Mouse (Mus musculus): ENCODE results near the gene Ctnnbip1. TPM values are rescaled to one million over a fixed set of nuclear protein-coding genes. Genes with fewer than 3 reads are reported as not detected.

Gene Ctnnbip1
- total and polyA plus RNA-seq, 2 experiments from 2014 or later = 31.8 to 53.6 TPM

- Histone ChIP-seq H3K4me2 (ENCODE audit: low read depth, low read length) (no peak overlapping the region), H3K27ac (ENCODE audit: low read depth) (no peak overlapping the region)
- ATAC-seq (ENCODE audit: insufficient read depth, low read depth) = no peak
These were observed 32.8 kb downstream of the Ctnnbip1 start for GRCm38 (mm10) chr4:149550866-149551265.

GRCm38 (mm10) chr4:149551696-149552095, 33.7 kb downstream of the Ctnnbip1 start:
- no peak overlapping the region for H3K4me2 ChIP-seq (ENCODE audit: low read depth, low read length)
- H3K36me3 ChIP-seq (replicated peaks; ENCODE audit: control insufficient read depth, insufficient read depth, low read length) = peaks cover 13% of the 10 kb centered on the region; the same call in 1 of the 2 replicates
- ATAC-seq (ENCODE audit: insufficient read depth, low read depth) (no peak), DNase-seq (ENCODE audit: low spot score) (no peak)
- H3K27ac ChIP-seq (ENCODE audit: low read depth) = no peak overlapping the region
- TF ChIP-seq EP300 (IDR thresholded peaks at IDR 0.05; ENCODE audit: low read depth) (no peak), CTCF (IDR thresholded peaks at IDR 0.05; ENCODE audit: low read depth) (no peak)
- WGBS = 75% methylated on average over 5 of the region's 5 CpGs
- no peak overlapping the region for H3K9ac ChIP-seq (replicated peaks; ENCODE audit: low read depth, low read length)
- no peaks in the 10 kb centered on the region for H3K4me1 ChIP-seq (ENCODE audit: control insufficient read depth, insufficient read depth)
- H3K9me3 ChIP-seq (replicated peaks; ENCODE audit: control insufficient read depth, low read length) = no peaks in the 10 kb centered on the region
- 0 out of 2 replicates have a peak, but pooled peaks cover 6% of the 10 kb centered on the region for H3K27me3 ChIP-seq (ENCODE audit: control insufficient read depth, insufficient read depth, low read length)
- H3K4me3 ChIP-seq (ENCODE audit: low read depth, low read length) = no peak overlapping the region

More at GRCm38 (mm10) chr4:149550866-149551265, 32.8 kb downstream of the Ctnnbip1 start:
- H3K4me3 ChIP-seq (ENCODE audit: low read depth, low read length) = no peak overlapping the region
- H3K36me3 ChIP-seq (replicated peaks; ENCODE audit: control insufficient read depth, insufficient read depth, low read length) = peaks cover 21% of the 10 kb centered on the region
- no peaks in the 10 kb centered on the region for H3K4me1 ChIP-seq (ENCODE audit: control insufficient read depth, insufficient read depth)
- H3K9ac ChIP-seq (replicated peaks; ENCODE audit: low read depth, low read length) = no peak overlapping the region
- 78% methylated on average over 5 of the region's 5 CpGs for WGBS
- H3K9me3 ChIP-seq (replicated peaks; ENCODE audit: control insufficient read depth, low read length) = no peaks in the 10 kb centered on the region
- H3K27me3 ChIP-seq (ENCODE audit: control insufficient read depth, insufficient read depth, low read length) = 0 out of 2 replicates have a peak, but pooled peaks cover 6% of the 10 kb centered on the region
- DNase-seq (ENCODE audit: low spot score) = no peak
- TF ChIP-seq EP300 (IDR thresholded peaks at IDR 0.05; ENCODE audit: low read depth) (no peak), CTCF (IDR thresholded peaks at IDR 0.05; ENCODE audit: low read depth) (no peak)

GRCm38 (mm10) chr4:149553834-149554233, 35.8 kb downstream of the Ctnnbip1 start:
- Histone ChIP-seq H3K4me3 (ENCODE audit: low read depth, low read length) (no peak overlapping the region), H3K4me2 (ENCODE audit: low read depth, low read length) (no peak overlapping the region), H3K9ac (replicated peaks; ENCODE audit: low read depth, low read length) (no peak overlapping the region), H3K27me3 (ENCODE audit: control insufficient read depth, insufficient read depth, low read length) (0 out of 2 replicates have a peak, but pooled peaks cover 6% of the 10 kb centered on the region), H3K27ac (ENCODE audit: low read depth) (no peak overlapping the region), H3K36me3 (replicated peaks; ENCODE audit: control insufficient read depth, insufficient read depth, low read length) (no peaks in the 10 kb centered on the region), H3K9me3 (replicated peaks; ENCODE audit: control insufficient read depth, low read length) (no peaks in the 10 kb centered on the region), H3K4me1 (ENCODE audit: control insufficient read depth, insufficient read depth) (peaks cover 6% of the 10 kb centered on the region; the same call in 1 of the 2 replicates)
- no peak for TF ChIP-seq EP300 (IDR thresholded peaks at IDR 0.05; ENCODE audit: low read depth)
- TF ChIP-seq CTCF (IDR thresholded peaks at IDR 0.05; ENCODE audit: low read depth) = no peak
- no peak for ATAC-seq (ENCODE audit: insufficient read depth, low read depth)
- no peak for DNase-seq (ENCODE audit: low spot score)
- 67% methylated on average over 7 of the region's 7 CpGs for WGBS

GRCm38 (mm10) chr4:149556111-149556510, 38.1 kb downstream of the Ctnnbip1 start:
- no peak for DNase-seq (ENCODE audit: low spot score)
- Histone ChIP-seq H3K27ac (ENCODE audit: low read depth) (no peak overlapping the region), H3K9ac (replicated peaks; ENCODE audit: low read depth, low read length) (no peak overlapping the region), H3K4me3 (ENCODE audit: low read depth, low read length) (no peak overlapping the region), H3K36me3 (replicated peaks; ENCODE audit: control insufficient read depth, insufficient read depth, low read length) (no peaks in the 10 kb centered on the region), H3K27me3 (ENCODE audit: control insufficient read depth, insufficient read depth, low read length) (0 out of 2 replicates have a peak, but pooled peaks cover 3% of the 10 kb centered on the region), H3K9me3 (replicated peaks; ENCODE audit: control insufficient read depth, low read length) (no peaks in the 10 kb centered on the region), H3K4me1 (ENCODE audit: control insufficient read depth, insufficient read depth) (peaks cover 6% of the 10 kb centered on the region; the same call in 1 of the 2 replicates), H3K4me2 (ENCODE audit: low read depth, low read length) (no peak overlapping the region)
- ATAC-seq (ENCODE audit: insufficient read depth, low read depth) = no peak
- WGBS = 89% methylated on average over 4 of the region's 4 CpGs
- TF ChIP-seq CTCF (IDR thresholded peaks at IDR 0.05; ENCODE audit: low read depth) (no peak), EP300 (IDR thresholded peaks at IDR 0.05; ENCODE audit: low read depth) (no peak)

- TF ChIP-seq CTCF (IDR thresholded peaks at IDR 0.05; ENCODE audit: low read depth) = no peak
- TF ChIP-seq EP300 (IDR thresholded peaks at IDR 0.05; ENCODE audit: low read depth) = no peak
- Histone ChIP-seq H3K9ac (replicated peaks; ENCODE audit: low read depth, low read length) (no peak overlapping the region), H3K27me3 (ENCODE audit: control insufficient read depth, insufficient read depth, low read length) (0 out of 2 replicates have a peak, but pooled peaks cover 3% of the 10 kb centered on the region), H3K36me3 (replicated peaks; ENCODE audit: control insufficient read depth, insufficient read depth, low read length) (no peaks in the 10 kb centered on the region), H3K27ac (ENCODE audit: low read depth) (no peak overlapping the region), H3K4me3 (ENCODE audit: low read depth, low read length) (no peak overlapping the region), H3K9me3 (replicated peaks; ENCODE audit: control insufficient read depth, low read length) (no peaks in the 10 kb centered on the region), H3K4me1 (ENCODE audit: control insufficient read depth, insufficient read depth) (peaks cover 16% of the 10 kb centered on the region; the same call in 1 of the 2 replicates), H3K4me2 (ENCODE audit: low read depth, low read length) (no peak overlapping the region)
- 83% methylated on average over 5 of the region's 5 CpGs for WGBS
- ATAC-seq (ENCODE audit: insufficient read depth, low read depth) (no peak), DNase-seq (ENCODE audit: low spot score) (no peak)
These were observed 39.9 kb downstream of the Ctnnbip1 start for GRCm38 (mm10) chr4:149557905-149558304.

GRCm38 (mm10) chr4:149558389-149558788, 40.4 kb downstream of the Ctnnbip1 start:
- WGBS = 24% methylated on average over 3 of the region's 3 CpGs
- Histone ChIP-seq H3K4me1 (ENCODE audit: control insufficient read depth, insufficient read depth) (peaks cover 18% of the 10 kb centered on the region), H3K9me3 (replicated peaks; ENCODE audit: control insufficient read depth, low read length) (no peaks in the 10 kb centered on the region), H3K9ac (replicated peaks; ENCODE audit: low read depth, low read length) (no peak overlapping the region), H3K4me3 (ENCODE audit: low read depth, low read length) (no peak overlapping the region), H3K27ac (ENCODE audit: low read depth) (no peak overlapping the region), H3K27me3 (ENCODE audit: control insufficient read depth, insufficient read depth, low read length) (0 out of 2 replicates have a peak, but pooled peaks cover 3% of the 10 kb centered on the region), H3K4me2 (ENCODE audit: low read depth, low read length) (no peak overlapping the region), H3K36me3 (replicated peaks; ENCODE audit: control insufficient read depth, insufficient read depth, low read length) (no peaks in the 10 kb centered on the region)
- TF ChIP-seq CTCF (IDR thresholded peaks at IDR 0.05; ENCODE audit: low read depth) = no peak
- no peak for TF ChIP-seq EP300 (IDR thresholded peaks at IDR 0.05; ENCODE audit: low read depth)
- no peak for DNase-seq (ENCODE audit: low spot score)
- no peak for ATAC-seq (ENCODE audit: insufficient read depth, low read depth)

All from heart, postnatal 0 days (tissue).